Mouse (Mus musculus) cerebral cortex, adult 2 months (tissue): ENCODE results near the gene Perp.

ENCODE experiments used
- WGBS: fragments of 180-500 bp; shearing (Covaris S2); methylation state at CpG from one replicate; pipeline ENCODE4 v1.1.7; 2018; 5-methylcytosine and 5-hydroxymethylcytosine counted together

Perp gene

GRCm38 (mm10) chr10:18863332-18863731 is 18.5 kb downstream of the Perp start:
- 61% methylated on average over 4 of the region's 4 CpGs for WGBS

DNA sequence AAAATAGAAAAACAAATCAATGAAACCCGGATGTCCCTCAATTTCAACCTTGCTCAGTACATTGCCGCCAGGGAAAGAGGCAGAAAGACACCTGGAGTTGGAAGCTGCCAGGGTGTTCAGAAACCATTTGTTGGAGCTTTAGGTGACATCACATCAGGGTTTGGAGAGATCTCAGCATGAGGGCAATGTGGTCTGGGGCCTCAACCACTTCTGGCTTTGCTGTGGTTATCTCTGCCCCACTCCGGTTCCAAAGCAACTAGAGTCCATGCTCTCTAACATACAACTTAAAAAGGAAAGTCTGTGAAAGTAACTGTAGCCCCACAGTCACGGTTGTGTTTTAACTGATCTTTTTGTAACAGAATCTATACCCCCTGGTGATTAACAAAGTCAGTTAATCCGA is 19.9 kb downstream of the Perp start:
- 70% methylated on average over 5 of the region's 5 CpGs for WGBS

- WGBS, result 81% methylated on average over 2 of the region's 2 CpGs
Observed at GRCm38 (mm10) chr10:18870990-18871389, 26.2 kb downstream of the Perp start.

DNA sequence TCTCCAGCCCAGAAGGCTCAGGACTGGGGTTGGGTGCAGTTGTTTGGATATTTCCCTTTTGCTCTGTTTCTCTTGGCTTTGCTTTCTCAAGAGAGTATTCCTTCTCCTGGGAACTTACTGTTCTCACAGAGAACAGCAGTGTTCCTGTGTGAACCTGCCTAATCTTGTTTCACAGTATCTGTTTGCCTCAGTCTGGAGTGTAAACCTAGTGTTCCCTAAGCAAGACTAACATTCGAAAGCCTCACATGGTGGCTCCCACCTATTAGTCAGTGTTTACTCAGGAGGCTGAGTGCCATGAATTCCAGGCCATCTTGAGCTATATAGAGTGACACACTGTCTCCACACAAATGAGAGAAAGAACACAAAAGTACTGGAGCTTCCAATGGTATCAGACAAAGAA is 31.4 kb downstream of the Perp start:
- WGBS, result 50% methylated on average over 1 of the region's 1 CpGs

- WGBS, result 96% methylated on average over 6 of the region's 6 CpGs
Observed at GRCm38 (mm10) chr10:18878111-18878510, 33.3 kb downstream of the Perp start.

DNA sequence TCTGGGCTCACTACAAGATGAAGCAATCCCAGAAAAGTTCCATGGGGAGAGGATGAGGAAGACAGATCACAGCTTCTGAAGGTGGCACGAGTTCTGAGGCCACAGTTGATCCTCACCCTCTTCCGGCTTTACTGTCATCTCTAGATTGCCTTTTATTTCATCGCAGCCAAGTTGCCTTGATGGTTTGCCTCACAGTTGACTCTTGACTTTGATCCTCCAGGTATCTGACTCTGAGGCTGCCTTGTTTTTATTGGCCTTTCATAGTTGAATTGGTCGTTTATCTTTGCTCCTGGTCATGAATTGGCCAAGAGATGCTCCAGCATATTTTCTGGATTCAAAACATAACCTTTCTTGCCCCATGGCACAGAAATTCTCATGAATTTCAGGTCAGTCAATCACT is 34.3 kb downstream of the Perp start:
- WGBS, result 80% methylated on average over 4 of the region's 4 CpGs

DNA sequence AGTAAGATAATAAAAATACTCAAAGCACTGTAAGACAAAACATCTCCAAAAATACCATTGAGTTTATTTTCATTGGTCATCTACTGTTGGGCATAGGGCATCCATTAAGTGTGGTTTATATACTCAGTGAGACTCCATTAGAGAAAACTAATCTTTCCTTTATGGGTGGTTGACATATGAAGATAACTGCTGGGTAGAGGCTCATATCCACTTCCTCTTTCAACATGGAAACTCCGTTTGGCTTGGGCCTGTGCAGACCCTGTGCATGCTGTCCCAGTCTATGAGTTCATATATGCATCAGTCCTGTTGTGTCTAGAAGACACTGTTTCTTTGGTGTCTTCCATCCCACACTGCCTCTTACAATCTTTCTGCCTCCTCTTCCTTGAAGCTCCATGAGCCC is 34.9 kb downstream of the Perp start:
- 76% methylated on average over 1 of the region's 1 CpGs for WGBS

GRCm38 (mm10) chr10:18882190-18882589 is 37.4 kb downstream of the Perp start:
- WGBS, result 100% methylated on average over 1 of the region's 1 CpGs

DNA sequence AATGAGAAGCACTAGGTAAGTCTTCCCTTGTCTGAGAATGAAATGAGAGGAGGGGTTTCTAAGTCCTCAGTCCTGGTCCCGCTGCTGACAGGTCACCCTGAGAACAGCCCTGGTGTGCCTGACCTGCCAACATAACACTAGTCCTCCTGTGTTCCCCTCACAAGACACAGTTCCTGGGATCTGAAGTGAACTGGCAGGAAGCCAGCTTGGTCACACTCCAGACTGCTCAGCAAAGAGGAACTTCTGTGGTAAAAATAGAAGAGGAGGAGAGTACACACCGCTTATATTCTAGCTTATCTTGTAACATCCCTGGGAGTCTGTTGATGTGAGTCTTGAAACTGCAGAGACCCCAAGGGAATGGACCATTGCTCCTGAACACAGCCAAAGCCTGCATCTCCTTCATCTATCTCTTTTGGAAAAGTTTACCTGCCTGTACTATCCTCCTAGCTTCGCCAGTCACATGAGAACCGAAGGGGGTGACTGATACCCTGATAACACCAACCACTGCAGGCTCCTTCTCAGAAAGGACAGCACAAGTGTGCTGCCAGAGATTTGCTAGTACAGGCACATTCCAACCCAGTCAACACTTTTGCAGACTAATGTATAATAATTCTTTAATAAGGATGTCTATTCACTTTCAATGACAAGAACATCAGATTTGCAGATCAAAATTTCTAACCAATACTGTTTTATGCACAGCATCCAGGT is 42.3 kb downstream of the Perp start:
- WGBS, result 53% methylated on average over 4 of the region's 4 CpGs

- 100% methylated on average over 1 of the region's 1 CpGs for WGBS
Observed at GRCm38 (mm10) chr10:18888751-18889150, 43.9 kb downstream of the Perp start.

GRCm38 (mm10) chr10:18889255-18889654 is 44.4 kb downstream of the Perp start:
- WGBS, result 91% methylated on average over 1 of the region's 1 CpGs

- WGBS, result 76% methylated on average over 1 of the region's 1 CpGs
Observed at GRCm38 (mm10) chr10:18892102-18892501, 47.3 kb downstream of the Perp start.

- 38% methylated on average over 6 of the region's 6 CpGs for WGBS
Observed at GRCm38 (mm10) chr10:18894259-18895166, 49.7 kb downstream of the Perp start.

GRCm38 (mm10) chr10:18904108-18904507 is 59.3 kb downstream of the Perp start:
- 22% methylated on average over 6 of the region's 6 CpGs for WGBS
